Mouse (Mus musculus) heart, adult 10 weeks (tissue): ENCODE measurements around the gene Pprc1. TPM values are rescaled to one million over a fixed set of nuclear protein-coding genes. Genes with fewer than 3 reads are reported as not detected.

Experiments
- polyA plus RNA-seq: library from polyadenylated mRNA; stranded (reverse); fragments of 350-450 nt; fragmentation: Illumina TruSeq; extraction: RNeasy Lipid Tissue Mini Kit (QIAGEN cat#74804); gene quantifications from one replicate; pipeline ENCODE4 v1.2.3, GENCODE M21; 2014; ENCODE audit warnings: low read depth, low replicate concordance

Gene Pprc1
- 13.9 TPM for polyA plus RNA-seq

GRCm38 (mm10) chr19:46044271-46044992 is at the start of gene Pprc1:
Gene Pprc1, plus strand, starts transcription at chr19:46044886.

GRCm38 (mm10) chr19:45997785-45998693 is 46.6 kb upstream of the Pprc1 start, which contains the start of gene Armh3:
Gene Armh3, minus strand, starts transcription at chr19:45998488.

GRCm38 (mm10) chr19:46003371-46004226 is 41.1 kb upstream of the Pprc1 start, which contains the start of gene Hps6:
Gene Hps6, plus strand, starts transcription at chr19:46003508.

GRCm38 (mm10) chr19:46044993-46045695 is 458 bp downstream of the Pprc1 start, which contains the start of gene Ldb1:
Gene Ldb1, minus strand, starts transcription at chr19:46045214.

GRCm38 (mm10) chr19:46075616-46076607 is 31.2 kb downstream of the Pprc1 start, which contains the start of gene Nolc1:
Gene Nolc1, plus strand, starts transcription at chr19:46075863.

Other genes with a start within 250 kb of the Pprc1 start
- gene Kcnip2, start 228.8 kb upstream of the Pprc1 start, polyA plus RNA-seq = 206 TPM
- 14.7 TPM for gene Armh3, start 46.4 kb upstream of the Pprc1 start, polyA plus RNA-seq
- 4.0 TPM for gene Hps6, start 41.4 kb upstream of the Pprc1 start, polyA plus RNA-seq
- 73.8 TPM for gene Ldb1, start 328 bp downstream of the Pprc1 start, polyA plus RNA-seq
- gene Nolc1, start 31.0 kb downstream of the Pprc1 start, polyA plus RNA-seq = 21.2 TPM
- gene Elovl3, start 87.0 kb downstream of the Pprc1 start, polyA plus RNA-seq = 0.55 TPM
- gene Pitx3, start 103.4 kb downstream of the Pprc1 start, polyA plus RNA-seq = not detected
- 32.4 TPM for gene Gbf1, start 107.6 kb downstream of the Pprc1 start, polyA plus RNA-seq